Mouse (Mus musculus): ENCODE measurements at regions not wholly inside any gene's neighbourhood (a gene's known extent, or its start where the extent isn't known, plus 50 kb on each side); places are given as distances from the start of the nearest gene placed in this dataset.

DNA sequence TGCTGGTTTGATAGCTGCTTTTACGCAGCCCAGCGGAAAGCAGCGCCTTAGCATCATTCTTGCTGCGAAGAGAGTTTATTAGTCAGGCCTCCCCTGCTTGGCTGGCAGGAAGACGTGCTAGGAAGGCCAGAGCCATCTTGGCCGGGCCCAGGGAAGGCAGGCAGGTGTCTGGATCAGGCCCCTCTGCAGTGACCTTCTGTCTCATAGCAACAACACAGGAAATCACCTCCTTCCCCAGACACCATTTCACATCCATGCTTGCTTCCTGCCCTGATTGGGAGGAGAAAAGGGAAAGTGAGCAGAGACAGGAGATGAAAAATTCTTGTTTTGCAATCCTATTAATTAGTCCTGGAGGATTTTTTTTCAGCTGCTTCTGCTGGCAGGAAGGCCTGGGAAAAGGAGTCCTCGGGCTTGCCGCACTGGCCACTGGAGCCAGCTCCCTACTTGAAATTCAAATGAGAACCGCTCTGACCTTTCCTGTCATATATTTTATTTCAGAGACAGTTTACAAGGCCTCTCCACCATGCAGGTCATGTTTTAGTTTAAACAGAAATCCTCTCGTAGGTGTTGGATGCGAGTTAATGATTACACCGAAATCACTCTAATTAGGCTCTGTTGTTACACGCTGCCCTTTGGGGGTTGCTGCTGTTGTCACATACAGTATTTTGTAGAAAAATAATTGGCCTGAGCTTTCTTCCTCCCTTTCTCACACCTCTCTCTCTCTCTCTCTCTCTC lies 279.1 kb downstream of the Psat1 start:
- intact Hi-C loops (cut with DNase I) = no loop called here
- peak in 1 of 2 experiments; percentile 14 for DNase-seq (ENCODE audit: extremely low spot score in 1 of 2, low spot score in 2 of 2)

DNA sequence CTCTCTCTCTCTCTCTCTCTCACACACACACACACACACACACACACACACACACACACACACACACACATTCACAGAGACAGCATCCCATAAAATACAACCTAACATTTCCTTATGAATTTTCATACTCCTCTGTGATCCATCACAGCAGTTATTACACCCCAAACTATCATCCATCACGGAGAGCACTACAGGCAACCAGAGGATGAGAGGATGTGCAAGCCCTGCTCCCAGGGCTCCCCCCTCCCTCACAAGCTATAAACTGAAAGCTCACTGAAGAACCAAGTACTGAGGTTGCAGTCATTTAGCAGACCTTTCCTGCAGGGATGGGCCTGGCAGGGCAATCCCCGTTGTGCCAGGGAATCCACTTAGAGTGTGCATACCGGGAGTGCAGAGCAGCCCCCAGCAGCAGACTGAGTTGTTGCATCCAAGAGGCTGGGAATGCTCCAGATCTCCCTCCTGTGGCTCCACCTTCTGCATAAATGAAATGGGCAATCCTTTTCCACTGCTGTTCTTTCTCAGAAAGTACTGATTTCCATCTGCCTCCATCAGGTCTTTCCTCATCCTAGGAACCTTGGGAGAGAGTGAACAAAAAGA lies 283.4 kb downstream of the Psat1 start:
- no peak for DNase-seq (ENCODE audit: extremely low spot score in 1 of 2, low spot score in 2 of 2)
- intact Hi-C loops (cut with DNase I) = no loop called here

DNA sequence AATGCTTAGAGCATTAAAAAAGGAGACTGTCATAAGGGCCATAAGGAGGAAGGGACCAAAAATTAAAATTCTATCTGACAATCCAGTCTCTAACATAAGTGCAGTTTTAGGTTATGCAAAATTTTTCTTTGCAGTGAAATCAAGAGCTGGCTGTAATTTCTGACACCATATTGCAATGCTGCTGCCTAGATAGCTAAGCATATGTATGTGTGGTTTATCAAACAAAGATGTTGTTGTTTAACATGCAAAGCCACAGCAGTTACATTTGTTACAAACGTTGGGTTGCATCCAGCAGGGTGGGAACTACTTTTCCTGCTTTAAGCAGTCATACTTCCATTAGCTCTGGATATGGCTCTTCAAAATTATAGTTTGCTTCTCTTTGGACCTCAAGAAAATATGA lies 288.5 kb downstream of the Psat1 start:
- intact Hi-C loops (cut with DNase I) = no loop called here

GRCm38 (mm10) chr19:15657846-15658245 lies 289.3 kb downstream of the Psat1 start:
- intact Hi-C loops (cut with DNase I) = no loop called here
- DNase-seq (ENCODE audit: extremely low spot score in 1 of 2, low spot score in 2 of 2) = no peak

More for the DNA sequence above, 288.5 kb downstream of the Psat1 start:
- no peak for DNase-seq (ENCODE audit: extremely low spot score in 1 of 2, low spot score in 2 of 2)

- no peak for DNase-seq (ENCODE audit: extremely low spot score in 1 of 2, low spot score in 2 of 2)
- intact Hi-C loops (cut with DNase I) = no loop called here
Measured at GRCm38 (mm10) chr19:15649368-15649767, 297.8 kb downstream of the Psat1 start.

DNA sequence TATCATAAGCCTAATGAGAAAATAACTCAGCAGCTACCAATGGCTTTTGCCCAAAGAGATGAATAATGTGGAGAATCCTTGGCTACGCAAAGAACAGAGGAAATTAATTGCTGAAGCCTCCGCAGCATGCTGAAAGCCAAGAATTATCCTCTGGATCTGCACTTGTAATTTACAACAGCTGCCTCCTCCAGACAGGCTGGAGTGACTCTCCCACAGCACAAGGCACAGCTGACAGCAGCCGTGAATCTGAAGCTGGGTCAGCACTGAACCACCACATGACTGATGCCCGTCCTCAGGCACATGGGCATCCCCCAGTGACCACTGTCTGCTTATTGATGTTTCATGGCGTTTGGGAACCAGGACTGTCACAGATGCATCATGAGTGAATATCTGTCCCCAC lies 299.8 kb downstream of the Psat1 start:
- no peak for DNase-seq (ENCODE audit: extremely low spot score in 1 of 2, low spot score in 2 of 2)
- intact Hi-C loops (cut with DNase I) = no loop called here

DNA sequence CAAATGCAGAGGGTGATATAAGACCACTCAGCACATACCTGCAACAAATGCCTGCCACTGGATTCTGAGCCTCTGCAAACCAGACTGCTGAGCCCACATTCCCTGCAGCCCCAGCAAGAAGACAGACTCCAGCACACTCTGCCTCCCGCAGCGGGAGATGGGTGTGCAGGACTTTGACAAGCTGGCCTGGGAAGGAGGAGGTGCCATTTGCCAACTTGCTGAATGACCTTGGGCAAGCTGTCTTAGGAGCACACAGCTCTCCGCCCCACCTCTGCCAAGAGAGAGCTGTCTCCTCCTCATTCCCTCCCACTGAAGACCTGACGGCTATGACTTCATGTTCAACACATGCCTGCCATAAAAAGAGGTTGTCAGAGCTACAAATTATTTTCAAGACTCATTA lies 302.4 kb downstream of the Psat1 start:
- intact Hi-C loops (cut with DNase I) = no loop called here
- no peak for DNase-seq (ENCODE audit: extremely low spot score in 1 of 2, low spot score in 2 of 2)

DNA sequence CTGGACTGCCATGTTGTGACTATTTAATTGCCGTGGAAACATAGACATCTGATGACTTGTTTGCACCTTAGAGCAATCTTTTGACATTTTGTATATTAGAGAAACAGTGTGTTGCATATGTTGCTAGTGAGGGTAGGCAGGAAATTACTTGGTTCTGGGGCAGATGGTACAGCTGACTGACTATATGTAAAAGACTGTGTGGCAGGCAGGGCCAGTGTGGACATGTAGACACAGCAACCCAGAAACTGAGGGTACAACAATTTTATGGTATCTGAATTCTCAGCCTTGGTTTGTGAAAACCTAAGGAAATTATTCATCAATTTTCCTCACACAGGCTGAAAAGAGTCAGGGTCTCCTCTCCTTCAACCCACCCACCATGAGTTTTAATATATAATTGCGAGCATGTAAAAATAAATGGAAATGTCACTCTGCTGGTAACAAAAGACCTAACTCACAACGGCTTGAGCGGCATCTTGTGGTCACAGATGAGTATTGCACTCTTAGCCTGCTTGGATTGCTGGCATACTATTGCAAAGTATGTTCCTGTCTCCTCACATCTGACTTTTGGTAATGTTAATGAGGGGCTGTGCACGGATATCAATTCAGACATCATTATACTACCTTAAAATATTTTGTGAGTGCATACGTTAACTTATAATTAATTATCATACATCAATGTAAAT lies 329.8 kb downstream of the Psat1 start:
- peak; percentile 61 to 67 for DNase-seq (ENCODE audit: extremely low spot score in 1 of 2, low spot score in 2 of 2)
- intact Hi-C loops (cut with DNase I) = loop anchor here (5.0 to 10.0 kb wide), 3 partner anchors 243 to 1635 kb away; no protein-coding TSS in a partner anchor

- intact Hi-C loops (cut with DNase I) = loop anchor here (5.0 to 10.0 kb wide), 4 partner anchors 240 to 1633 kb away; partner anchors contain the start of gene Tle4
- DNase-seq (ENCODE audit: extremely low spot score in 1 of 2, low spot score in 2 of 2) = peak in 1 of 2 experiments; percentile 27
Measured at GRCm38 (mm10) chr19:15614648-15615561, 332.2 kb downstream of the Psat1 start.

DNA sequence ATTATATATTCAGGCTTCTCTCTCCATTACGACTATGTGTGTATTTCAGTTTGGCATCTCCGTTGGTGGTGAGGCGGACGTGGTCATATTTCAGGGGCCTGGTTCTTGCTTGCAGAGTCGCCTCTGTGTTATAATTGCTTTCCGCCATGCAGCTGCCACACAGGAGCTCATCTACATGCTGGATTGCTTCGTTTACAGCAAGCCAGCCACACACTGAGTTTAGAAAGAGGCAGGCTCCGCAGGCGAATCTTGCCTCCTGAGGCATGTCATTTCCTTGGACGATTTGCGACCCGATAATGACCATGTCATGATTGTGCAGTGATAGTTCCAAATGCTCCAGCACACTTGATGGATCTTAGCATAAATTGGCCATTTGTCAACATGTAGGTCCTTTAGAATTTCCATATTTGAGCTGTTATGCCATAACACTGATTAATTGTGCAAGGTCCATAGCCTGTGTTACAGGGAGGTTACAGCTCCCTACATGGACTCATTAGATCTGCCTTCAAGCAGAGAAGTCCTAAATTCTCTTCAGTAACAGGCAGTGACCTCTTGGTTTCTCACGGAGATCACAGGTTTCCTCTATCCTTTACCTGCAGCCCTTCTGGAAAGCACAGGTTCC lies 335.9 kb downstream of the Psat1 start:
- intact Hi-C loops (cut with DNase I) = loop anchor here (5.0 to 10.0 kb wide), 2 partner anchors 236 to 1014 kb away; partner anchors contain the start of gene Tle4
- no peak for DNase-seq (ENCODE audit: extremely low spot score in 1 of 2, low spot score in 2 of 2)

- intact Hi-C loops (cut with DNase I) = no loop called here
- no peak for DNase-seq (ENCODE audit: extremely low spot score in 1 of 2, low spot score in 2 of 2)
Measured at GRCm38 (mm10) chr19:15606440-15606839, 340.7 kb downstream of the Psat1 start.

GRCm38 (mm10) chr19:15592821-15593220 lies 354.3 kb downstream of the Psat1 start:
- DNase-seq (ENCODE audit: extremely low spot score in 1 of 2, low spot score in 2 of 2) = no peak
- intact Hi-C loops (cut with DNase I) = no loop called here

GRCm38 (mm10) chr19:15583782-15584693 lies 363.1 kb downstream of the Psat1 start:
- intact Hi-C loops (cut with DNase I) = no loop called here
- DNase-seq (ENCODE audit: extremely low spot score in 1 of 2, low spot score in 2 of 2) = peak in 1 of 2 experiments; percentile 22

- intact Hi-C loops (cut with DNase I) = no loop called here
- no peak for DNase-seq (ENCODE audit: extremely low spot score in 1 of 2, low spot score in 2 of 2)
Measured at GRCm38 (mm10) chr19:15583106-15583781, 363.9 kb downstream of the Psat1 start.

GRCm38 (mm10) chr19:15571204-15571603 lies 375.9 kb downstream of the Psat1 start:
- no peak for DNase-seq (ENCODE audit: extremely low spot score in 1 of 2, low spot score in 2 of 2)
- intact Hi-C loops (cut with DNase I) = no loop called here

GRCm38 (mm10) chr19:15561511-15561910 lies 385.6 kb downstream of the Psat1 start:
- intact Hi-C loops (cut with DNase I) = no loop called here
- no peak for DNase-seq (ENCODE audit: extremely low spot score in 1 of 2, low spot score in 2 of 2)

- intact Hi-C loops (cut with DNase I) = no loop called here
- no peak for DNase-seq (ENCODE audit: extremely low spot score in 1 of 2, low spot score in 2 of 2)
Measured at GRCm38 (mm10) chr19:15553953-15554352, 393.2 kb downstream of the Psat1 start.
